Mouse (Mus musculus): ENCODE results near the gene Zfp771. TPM values are rescaled to one million over a fixed set of nuclear protein-coding genes. Genes with fewer than 3 reads are reported as not detected.

Zfp771 gene
- total RNA-seq (2021) = 10 to 100 TPM; 19.1 TPM

DNA sequence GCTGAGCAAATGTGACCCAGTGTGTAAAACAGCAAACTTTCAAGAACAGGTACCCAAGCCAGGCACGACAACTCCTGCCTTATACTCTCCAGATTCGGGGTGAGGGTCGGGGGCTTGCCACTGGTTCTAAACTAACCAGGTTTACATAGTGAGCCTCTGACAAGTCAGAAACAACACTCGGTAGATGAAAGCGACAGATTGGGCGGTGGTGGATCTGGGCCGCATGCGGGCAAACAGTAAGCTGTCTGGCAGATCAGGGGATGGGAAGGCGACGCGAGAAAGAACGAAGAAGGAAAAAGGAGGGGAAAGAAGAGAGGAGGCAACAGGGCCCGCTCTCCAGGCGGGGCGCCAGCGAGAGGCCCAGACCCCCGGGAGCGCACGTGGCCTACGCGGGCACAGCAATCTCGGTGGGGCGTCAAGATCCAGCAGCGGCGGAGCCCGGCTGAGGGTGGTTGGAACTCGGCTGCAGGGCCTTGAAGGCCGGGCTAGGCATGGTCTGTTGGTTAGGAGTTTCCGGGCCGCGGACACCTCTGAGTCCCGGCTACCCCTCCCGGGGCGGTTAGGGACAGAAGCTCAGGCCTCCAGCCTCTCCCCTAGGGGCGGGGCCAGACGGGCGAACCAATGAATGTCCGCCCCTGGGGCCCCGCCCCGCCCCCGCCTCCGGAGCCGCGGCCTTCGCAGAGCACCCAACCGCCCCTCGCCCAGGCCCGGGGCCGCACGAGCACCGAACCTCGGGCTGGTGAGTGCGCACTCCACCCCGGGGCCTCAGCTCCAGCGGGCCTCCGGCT, at the start of gene Zfp771:
TSS of gene Zfp771 (plus strand) at position 405 of the 788 bp plus-strand sequence.
- peak; percentile 92 to 93 for DNase-seq
- intact Hi-C loops (cut with DNase I) = no loop called here

DNA sequence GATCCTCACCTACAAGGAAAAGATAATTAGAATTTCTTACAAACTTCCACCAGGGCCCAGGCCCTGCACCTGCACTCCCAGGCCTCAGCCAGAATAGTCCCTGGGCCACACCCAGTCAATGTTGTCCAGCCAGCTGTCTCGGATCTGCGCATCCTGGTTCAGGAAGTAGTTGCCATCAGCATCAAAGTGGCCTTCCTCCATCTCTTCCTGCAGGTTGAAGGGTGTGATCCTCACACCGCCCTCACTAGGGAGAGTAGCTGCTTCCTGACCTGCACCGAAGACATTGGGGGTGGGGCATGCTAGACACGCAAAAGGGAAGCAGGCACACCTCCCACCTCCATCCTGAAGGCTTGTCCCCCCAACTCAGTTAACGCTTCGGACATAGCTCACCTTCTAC, 49.4 kb upstream of the Zfp771 start:
- intact Hi-C loops (cut with DNase I) = loop anchor here (5.0 kb wide), 2 partner anchors 152 to 332 kb away; partner anchors contain the start of genes Hirip3, Ino80e and Kif22

DNA sequence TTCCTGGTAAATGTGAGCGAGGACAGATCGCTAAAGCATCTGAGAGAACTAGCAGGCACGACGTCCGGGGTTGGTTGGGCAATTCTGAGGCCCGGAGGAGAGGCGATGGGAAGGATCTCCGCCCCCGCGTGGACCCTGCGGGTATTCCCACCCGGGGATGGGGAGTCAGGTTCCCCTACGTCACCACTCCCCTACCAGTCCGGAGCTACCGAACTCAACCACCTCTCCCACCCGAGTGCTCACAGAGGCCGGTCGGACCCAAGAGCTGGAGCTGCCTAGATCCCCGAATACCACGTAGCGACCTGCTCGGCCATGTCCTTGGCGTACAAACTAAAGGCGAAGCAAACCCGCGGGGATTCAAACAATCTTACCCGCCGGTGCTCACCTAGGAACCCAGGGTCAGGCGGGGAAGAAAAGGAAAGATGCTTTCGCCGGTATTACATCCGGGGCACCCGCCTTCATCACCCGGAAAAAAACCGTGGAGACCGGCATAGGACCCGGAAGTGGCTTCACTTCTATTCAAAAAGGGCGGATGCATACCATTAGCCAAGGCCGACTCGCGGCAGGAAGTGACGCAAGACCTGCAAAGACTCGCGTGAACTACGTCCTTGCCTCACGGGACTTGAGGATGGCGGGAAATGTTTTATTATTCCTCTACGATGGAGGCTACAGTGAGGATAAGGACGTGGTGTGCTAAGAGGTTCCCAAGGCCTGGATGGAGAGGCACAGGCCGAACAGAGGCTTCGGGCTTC, 48.4 kb upstream of the Zfp771 start, which contains the start of gene Cd2bp2:
TSS of gene Cd2bp2 (minus strand) at position 507 of the 752 bp plus-strand sequence.
- DNase-seq = peak; percentile 90 to 93
- intact Hi-C loops (cut with DNase I) = loop anchor here (1.0 to 5.0 kb wide), 3 partner anchors 39 to 333 kb away; partner anchors contain the start of genes Hirip3, Ino80e and Kif22

More for the DNA sequence above, 49.4 kb upstream of the Zfp771 start:
- no peak for DNase-seq

DNA sequence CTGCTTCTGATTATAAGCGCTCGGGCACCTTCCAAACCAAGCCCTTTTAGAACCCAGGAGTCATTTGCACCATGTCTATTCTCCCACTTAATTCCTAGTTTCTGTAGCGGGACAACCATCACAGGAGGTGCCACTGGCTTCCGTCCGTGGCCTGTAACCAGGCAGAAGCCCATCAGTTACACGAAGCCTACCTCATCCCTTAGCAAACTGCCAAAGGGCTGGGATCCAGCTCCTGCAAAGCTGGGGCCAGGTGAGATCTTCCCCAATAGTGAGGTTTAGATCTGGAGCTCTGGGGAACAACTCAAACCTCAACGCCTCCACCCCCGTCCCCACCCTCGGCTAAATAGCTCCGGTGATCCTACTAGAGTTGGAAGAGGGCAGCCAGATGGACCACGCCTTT, 47.6 kb upstream of the Zfp771 start:
- DNase-seq = no peak
- intact Hi-C loops (cut with DNase I) = loop anchor here (1.0 to 5.0 kb wide), 3 partner anchors 38 to 334 kb away; partner anchors contain the start of genes Hirip3, Ino80e and Kif22

DNA sequence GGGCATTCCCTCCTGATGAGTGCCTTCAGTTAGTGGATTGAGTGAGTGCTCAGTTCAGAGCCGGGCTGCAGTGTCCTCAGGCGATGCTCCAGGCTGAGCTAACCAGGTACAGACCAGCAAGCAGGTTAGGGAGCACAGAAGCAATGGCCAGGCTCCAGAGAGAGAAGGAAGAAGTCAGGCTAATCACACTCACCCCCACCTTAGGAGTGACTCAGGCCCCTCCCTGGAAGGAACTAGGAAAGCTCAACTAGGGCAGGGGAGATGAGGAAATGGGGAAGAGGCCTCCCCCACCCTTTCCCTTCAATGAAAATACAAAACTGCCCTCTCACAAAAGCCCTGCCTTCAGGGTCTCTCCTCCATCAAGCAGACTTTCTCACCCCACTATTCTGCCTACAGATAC, 37.5 kb upstream of the Zfp771 start:
- no peak for DNase-seq
- intact Hi-C loops (cut with DNase I) = no loop called here

DNA sequence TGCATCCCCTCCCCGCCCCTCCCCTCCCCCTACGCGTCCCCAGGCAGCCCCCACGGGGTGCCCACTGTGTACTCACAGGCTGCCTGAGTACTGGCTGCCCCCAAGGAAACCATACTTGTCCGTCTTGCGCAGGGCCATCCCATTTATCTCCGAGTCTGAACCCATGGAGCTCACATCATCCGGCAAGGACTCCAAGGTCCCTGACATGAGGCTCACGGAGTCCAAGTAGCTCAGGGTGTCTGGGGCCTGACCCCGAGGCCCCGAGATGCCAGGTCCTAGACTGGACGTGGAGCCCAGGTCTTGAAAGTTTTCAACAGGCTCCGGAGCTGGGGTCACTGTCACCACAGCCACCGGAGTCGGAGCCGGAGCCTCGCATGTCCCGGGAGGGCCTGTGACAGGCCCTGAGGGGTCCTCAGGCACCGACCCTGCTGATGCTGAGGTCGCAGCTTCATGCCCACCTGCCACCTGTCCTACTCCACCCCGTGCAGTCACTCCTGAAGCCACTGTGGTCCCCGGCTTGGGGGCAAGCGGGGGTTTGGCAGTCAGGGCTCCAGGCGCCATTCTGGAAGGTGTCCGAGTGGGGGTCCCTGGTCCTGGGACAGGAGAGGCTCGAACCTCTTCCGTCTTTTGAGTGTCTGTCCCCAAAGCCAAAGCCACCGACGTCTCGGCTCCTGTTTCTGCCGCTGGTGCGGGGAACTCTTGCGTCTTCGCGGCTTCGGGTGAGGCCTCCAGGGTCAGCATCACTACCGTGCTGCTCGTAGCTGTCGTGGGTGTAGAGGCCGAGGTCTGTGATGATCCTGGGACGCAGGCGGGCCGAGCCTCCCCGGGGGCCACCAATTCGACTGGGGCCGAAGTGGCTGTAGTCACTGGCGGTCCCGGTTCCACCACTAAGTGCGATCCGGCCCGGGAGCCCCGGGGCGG, 36.4 kb upstream of the Zfp771 start:
- intact Hi-C loops (cut with DNase I) = no loop called here
- DNase-seq = peak in 1 of 2 experiments; percentile 31

DNA sequence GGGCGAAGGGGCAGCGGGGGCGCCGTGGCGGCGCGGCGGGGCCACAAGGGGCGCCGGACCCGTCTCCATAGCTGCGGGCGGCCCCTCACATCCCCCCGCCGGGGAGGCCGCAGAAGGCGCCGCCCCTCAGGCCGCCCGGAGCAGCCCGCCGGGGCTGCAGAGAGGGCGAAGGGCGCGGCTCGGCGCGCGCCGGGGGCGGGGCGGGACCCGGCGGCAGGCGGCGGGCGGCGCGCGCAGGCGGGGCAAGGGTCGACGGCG, 35.9 kb upstream of the Zfp771 start, which contains the start of gene Tbc1d10b:
TSS of gene Tbc1d10b (minus strand) at position 174 of the 258 bp plus-strand sequence.
- intact Hi-C loops (cut with DNase I) = no loop called here
- no peak for DNase-seq

DNA sequence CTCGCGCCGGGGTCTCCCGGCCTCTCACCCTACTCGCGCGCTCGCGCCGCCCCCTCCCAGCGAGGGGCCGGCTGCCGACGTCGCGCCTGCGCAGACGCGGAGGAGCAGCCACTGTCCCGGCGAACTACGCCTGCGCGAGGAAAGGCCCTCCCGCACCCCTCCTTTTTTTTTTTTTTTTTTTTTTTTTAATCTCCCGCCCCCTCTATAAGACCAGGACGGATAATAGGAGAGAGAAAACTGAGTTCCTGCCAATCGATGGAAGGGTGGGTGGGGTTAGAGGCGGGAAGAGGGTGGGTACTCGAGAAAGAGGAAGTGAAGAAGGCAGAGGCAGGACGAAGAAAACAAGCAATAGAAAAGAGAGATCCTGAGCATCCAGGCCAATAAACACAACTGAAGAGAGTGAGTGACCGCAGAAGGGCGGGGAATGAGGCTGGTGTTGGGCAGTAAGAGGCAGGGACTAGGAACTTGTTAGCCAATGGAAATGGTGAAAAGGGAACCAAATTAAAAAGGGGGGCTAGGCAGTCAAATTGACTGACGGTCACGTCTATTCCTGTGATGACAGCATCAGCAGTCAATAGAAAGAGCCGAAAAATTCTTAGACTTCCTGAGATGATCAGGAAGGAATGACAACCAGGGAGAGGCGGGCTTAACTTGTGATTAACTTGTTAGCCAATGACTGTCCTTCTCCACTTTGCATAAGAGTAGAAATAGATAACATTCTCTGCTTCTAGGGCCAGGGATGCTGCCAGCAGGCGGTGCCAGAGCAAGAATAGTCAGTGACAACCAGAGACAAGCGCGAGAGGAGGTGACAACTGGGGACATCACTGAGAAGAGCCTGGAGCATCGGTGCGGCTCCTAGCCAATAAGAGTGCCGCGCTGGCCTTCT, 35.3 kb upstream of the Zfp771 start, which contains the start of gene Mylpf:
TSS of gene Mylpf (plus strand) at position 338 of the 886 bp plus-strand sequence.
- intact Hi-C loops (cut with DNase I) = no loop called here

DNA sequence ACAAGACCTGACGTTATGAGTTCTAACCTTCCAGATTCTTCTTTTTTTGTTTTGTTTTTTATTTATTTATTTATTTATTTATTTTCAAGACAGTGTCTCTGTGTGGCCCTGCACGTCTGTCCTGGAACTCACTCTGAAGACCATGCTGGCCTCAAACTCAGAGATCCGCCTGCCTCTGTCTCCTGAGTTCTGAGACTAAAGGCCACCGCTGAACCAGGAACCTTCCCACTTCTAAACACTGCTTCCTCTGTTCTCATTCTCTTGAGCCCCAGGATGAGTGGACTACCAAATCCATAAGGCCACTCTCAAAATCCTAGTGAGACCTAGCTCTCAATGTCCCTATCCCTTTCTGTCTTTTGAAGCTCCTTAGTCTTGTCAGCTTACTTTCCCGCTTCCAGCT, 34.2 kb upstream of the Zfp771 start:
- DNase-seq = no peak
- intact Hi-C loops (cut with DNase I) = no loop called here

More for the DNA sequence above, 35.3 kb upstream of the Zfp771 start, which contains the start of gene Mylpf:
- peak; percentile 91 to 93 for DNase-seq

DNA sequence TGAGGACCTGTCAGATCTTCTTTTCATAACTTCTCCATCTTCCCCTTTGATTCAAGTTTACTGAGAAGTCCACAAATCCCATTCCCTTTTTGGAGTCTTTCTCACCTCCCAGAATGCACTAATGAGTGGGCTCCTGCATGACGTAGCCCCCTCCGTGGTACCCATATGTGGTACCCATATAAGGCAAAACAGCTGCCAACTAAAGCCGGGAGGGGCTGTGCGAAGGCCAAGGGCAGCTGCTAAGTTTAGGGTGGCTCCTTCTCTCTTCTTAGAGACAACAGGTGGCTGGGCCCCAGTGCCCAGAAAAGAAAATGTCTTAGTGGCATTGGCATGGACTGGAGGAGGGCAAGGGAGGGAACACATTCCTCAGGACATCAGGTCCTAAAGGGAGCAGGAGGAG, 33.8 kb upstream of the Zfp771 start:
- no peak for DNase-seq
- intact Hi-C loops (cut with DNase I) = no loop called here

DNA sequence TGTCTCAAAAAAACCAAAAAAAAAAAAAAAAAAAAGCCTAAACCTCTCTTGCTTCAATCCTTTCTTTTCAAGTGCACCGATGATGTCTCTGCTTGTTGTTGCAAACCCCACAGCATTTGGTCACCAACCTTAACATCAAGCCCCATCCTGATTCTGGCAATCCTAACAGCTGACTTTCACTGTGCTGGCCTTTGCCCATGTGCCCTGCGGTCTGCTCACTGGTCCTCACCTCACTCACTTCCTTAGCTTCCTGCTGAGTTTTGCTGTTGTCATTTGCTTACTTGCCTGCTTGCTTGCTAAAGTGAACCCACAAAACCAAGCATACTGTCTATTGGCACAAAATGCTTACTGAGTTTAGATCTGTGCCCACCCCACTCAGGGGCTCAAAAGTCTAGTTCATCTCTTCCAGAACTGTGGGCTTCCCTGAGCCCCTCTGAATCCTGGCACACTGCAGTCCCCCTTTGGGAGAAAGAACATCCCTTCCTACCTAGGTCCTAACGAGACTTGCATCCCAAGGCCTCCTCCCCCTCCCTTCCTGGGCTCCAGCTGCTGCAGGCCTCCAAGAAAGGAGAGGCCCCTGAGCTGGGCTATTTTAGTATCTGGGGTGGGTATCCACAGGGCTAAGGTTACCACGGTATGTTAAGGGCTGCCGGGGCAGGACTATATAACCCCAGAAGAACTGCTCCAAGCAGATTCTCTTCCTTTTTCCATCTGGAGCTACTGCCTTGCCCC, 32.9 kb upstream of the Zfp771 start:
- DNase-seq = no peak
- intact Hi-C loops (cut with DNase I) = no loop called here

DNA sequence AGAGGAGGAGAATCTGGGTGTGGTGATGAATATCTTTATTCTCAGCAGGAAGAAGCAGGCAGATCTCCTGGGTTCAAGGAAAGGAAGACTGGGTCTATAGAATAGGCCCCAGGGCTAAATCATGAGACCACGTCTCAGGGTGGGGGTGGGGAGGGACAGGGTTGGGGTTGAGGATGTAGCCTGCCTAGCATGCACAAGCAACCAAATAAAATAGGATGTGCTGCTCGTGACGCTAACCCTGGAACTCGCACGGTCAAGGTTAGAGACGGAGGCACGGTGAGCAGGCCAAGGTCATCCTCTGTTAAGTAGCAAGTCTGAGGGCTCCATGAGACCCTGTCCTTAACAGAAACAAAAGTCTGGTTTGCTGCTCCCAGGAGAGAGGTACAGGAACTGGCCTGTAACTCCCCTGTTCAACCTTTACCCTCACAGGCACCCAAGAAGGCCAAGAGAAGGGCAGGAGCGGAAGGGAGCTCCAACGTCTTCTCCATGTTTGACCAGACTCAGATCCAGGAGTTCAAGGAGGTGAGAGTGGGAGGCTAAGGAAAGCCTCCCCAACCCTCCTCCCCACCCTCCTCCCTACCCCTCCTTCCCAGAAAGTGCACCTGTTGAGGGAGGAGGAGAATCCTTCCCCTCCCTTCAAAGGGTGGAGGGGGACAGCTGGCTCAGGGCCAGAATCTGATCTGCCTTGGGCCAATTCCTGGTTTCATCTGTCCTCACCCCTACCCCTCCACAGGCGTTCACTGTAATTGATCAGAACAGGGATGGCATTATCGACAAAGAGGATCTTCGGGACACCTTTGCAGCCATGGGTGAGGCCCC, 31.4 kb upstream of the Zfp771 start:
- DNase-seq = no peak
- intact Hi-C loops (cut with DNase I) = loop anchor here (1.0 kb wide), 1 partner anchor 17 kb away; no protein-coding TSS in a partner anchor

DNA sequence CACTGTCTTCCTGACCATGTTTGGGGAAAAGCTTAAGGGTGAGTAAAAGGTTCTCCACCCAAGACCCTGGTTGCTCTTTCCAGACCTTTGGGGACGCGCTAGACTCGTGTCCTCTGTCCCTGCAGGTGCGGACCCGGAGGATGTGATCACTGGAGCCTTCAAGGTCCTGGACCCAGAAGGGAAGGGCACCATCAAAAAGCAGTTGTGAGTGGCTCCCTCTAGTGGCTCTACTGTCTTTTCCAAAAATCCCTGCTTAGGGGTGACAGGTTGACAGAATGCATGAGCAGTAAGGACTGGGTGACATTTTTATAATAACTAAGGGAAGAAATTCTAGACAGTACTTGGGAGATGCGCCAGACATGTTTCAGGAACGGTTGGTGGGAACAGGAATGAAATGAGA, 30.6 kb upstream of the Zfp771 start:
- intact Hi-C loops (cut with DNase I) = loop anchor here (1.0 kb wide), 1 partner anchor 16 kb away; no protein-coding TSS in a partner anchor

DNA sequence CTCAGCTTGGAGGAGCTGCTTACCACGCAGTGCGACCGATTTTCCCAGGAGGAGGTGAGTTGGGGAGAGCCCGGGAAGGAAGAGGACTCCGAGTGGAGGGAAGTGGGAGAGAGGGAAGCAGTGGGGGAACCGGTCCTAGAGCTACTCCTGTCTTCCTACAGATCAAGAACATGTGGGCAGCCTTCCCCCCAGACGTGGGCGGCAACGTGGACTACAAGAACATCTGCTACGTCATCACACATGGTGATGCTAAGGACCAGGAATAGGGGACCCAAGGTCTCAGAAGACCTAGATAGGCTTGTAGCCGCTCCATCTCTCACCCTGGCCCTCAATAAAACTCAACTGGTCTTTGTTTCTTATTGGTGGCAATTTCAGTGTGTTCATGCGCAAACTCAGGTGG, 30.1 kb upstream of the Zfp771 start:
- intact Hi-C loops (cut with DNase I) = loop anchor here (1.0 kb wide), 1 partner anchor 15 kb away; no protein-coding TSS in a partner anchor
- DNase-seq = no peak

More for the DNA sequence above, 30.6 kb upstream of the Zfp771 start:
- DNase-seq = peak in 1 of 2 experiments; percentile 39

DNA sequence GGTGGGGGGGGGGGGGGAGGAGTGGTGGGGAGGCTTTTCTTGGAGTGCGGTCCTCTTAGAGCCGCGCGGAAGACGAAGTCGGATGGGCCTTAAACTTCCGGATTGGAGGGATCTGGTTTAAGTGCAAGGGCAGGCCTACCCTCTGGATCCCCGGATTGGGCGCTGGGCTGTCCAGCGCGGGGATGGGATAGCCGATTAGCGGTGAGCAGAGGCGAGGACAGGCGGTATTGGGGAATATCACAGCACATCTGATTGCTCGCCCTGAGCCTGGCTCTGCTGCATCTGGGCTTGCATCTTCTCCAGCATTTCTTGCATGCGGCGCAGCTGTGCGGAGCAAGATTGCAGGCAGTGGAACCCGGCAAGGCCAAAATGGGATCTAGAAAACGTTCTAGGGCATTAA, 29.6 kb upstream of the Zfp771 start:
- DNase-seq = no peak
- intact Hi-C loops (cut with DNase I) = no loop called here

DNA sequence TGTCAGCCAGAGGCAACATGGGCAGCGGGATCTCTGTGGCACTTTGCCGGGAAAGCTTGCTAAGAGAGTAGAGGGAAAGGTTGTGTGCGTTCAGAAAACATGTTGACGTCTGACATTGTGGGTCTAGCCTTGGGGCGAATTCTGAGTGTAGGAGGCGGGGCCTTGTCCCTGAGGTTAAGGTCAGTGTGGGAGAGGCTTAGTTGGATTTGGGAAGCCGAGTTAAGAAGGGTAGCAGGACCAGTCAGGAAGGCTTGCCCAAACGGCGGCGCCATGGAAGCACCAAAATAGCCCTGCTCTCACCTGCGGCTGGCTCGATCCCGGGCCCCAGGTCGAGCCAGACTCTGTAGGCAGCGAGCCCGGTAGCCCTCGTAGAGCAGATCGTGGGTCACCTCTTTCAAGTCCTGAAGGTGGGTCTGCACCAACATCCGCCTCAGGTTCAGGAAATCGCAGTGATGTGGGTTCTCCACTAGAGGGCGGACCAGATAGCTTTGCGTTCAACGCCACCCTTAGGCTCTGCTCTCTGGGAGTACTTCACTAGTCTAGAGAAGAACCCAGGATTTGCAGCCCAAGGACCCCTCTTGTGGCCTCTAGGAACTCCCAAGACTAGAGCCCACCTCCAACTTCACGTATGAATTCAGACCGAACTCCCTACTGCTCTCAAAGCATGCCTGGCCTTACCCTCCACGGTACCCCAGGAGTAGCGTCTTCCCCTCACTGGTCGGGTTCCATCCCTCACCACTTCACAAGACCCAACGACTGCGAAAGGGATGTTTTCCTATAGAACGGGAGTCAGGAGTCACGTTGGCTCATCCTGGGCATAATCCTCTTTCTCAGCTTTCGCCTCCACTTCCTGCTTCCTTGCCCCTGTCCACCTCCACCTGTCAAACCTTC, 28.8 kb upstream of the Zfp771 start:
- DNase-seq = peak; percentile 65 to 69
- intact Hi-C loops (cut with DNase I) = no loop called here

DNA sequence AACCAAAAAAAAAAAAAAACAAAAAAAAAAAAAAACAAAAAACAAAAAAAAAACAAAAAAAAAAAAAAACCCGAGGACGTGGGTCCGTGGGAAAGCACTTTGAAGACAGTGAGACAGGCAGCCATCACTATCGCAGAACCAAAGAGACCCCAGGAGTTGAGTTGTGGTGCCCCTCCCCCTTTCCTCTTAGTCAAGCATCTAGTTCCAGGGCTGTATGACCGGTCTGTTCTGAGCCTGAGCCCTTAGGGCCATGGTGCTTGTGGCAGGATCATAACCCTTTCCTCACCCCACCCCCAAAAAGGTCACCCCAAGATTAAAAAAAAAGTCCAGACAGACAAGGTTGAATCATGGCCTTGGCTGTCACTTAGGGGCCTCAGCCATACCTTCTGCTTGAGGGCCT, 27.8 kb upstream of the Zfp771 start:
- DNase-seq = no peak
- intact Hi-C loops (cut with DNase I) = no loop called here

Data from heart, postnatal 36 days (tissue).